Mouse (Mus musculus) neural tube, embryonic 11.5 days (tissue): Measurements from ENCODE around the gene Phex. TPM values are rescaled to one million over a fixed set of nuclear protein-coding genes. Genes with fewer than 3 reads are reported as not detected.

Source experiments
- ATAC-seq: fragments of 200-750 bp; cut with Nextera tagmentation; 2 replicates; pipeline ENCODE4 v1.8.0; 2017; ENCODE audit warnings: moderate number of reproducible peaks, mild to moderate bottlenecking, moderate TSS enrichment, moderate library complexity; ENCODE audit not compliant: insufficient read depth, low FRiP score, low TSS enrichment
- DNase-seq: peaks from one replicate; pipeline ENCODE4 v3.0.0-alpha.2; 2015; ENCODE audit warnings: low spot score
- H3K27ac ChIP-seq: fragments of 300-500 bp; sonication (generic); 2 replicates; pipeline ENCODE4 v1.5.1; 2014; ENCODE audit warnings: low read depth, mild to moderate bottlenecking, low read length
- H3K27me3 ChIP-seq: fragments of 300-500 bp; sonication (generic); 2 replicates; pipeline ENCODE4 v1.6.1; 2014; ENCODE audit warnings: mild to moderate bottlenecking, low read length, mixed read lengths; ENCODE audit not compliant: control insufficient read depth, insufficient read depth
- H3K36me3 ChIP-seq: fragments of 300-500 bp; sonication (generic); 2 replicates; pipeline ENCODE4 v1.6.1; 2014; ENCODE audit warnings: mild to moderate bottlenecking, low read length, moderate library complexity, mixed read lengths; ENCODE audit not compliant: control insufficient read depth, insufficient read depth
- H3K4me1 ChIP-seq: fragments of 300-500 bp; sonication (generic); 2 replicates; pipeline ENCODE4 v1.6.1; 2014; ENCODE audit warnings: low read length, mixed read lengths; ENCODE audit not compliant: control insufficient read depth, insufficient read depth
- H3K4me2 ChIP-seq: fragments of 300-500 bp; sonication (generic); 2 replicates; pipeline ENCODE4 v1.6.1; 2014; ENCODE audit warnings: low read depth, mild to moderate bottlenecking, moderate library complexity
- H3K4me3 ChIP-seq: fragments of 300-500 bp; sonication (generic); 2 replicates; pipeline ENCODE4 v1.5.1; 2014; ENCODE audit warnings: low read depth, low read length
- H3K9ac ChIP-seq: fragments of 300-500 bp; sonication (generic); 2 replicates; pipeline ENCODE4 v1.6.1; 2014; ENCODE audit warnings: mild to moderate bottlenecking, low read length
- H3K9me3 ChIP-seq: fragments of 300-500 bp; sonication (generic); 2 replicates; pipeline ENCODE4 v1.6.1; 2016; ENCODE audit warnings: low read length; ENCODE audit not compliant: control insufficient read depth
- WGBS: fragments of 180-500 bp; shearing (Covaris S2); extraction: QIAGEN DNeasy Blood & Tissue Kit; methylation state at CpG from one replicate; pipeline ENCODE4 v1.1.7; 2014; 5-methylcytosine and 5-hydroxymethylcytosine counted together
- polyA plus RNA-seq: library from polyadenylated mRNA; unstranded; fragments of >200 nt; fragmentation: Nextera tagmentation; extraction: Ambion mirVana; gene quantifications from 2 replicates; pipeline ENCODE4 v1.2.1, GENCODE M21; 2014

The Phex gene
- polyA plus RNA-seq: 0.50 and 0.76 TPM in 2 replicates

- Histone ChIP-seq H3K4me1 (no peaks in the 10 kb centered on the region), H3K36me3 (no peaks in the 10 kb centered on the region), H3K4me2 (no peak within 1 kb of the TSS), H3K4me3 (no peak within 1 kb of the TSS), H3K27me3 (no peaks in the 10 kb centered on the region), H3K9ac (no peak within 1 kb of the TSS), H3K27ac (no peak within 1 kb of the TSS), H3K9me3 (no peaks in the 10 kb centered on the region)
- DNase-seq (no peak), ATAC-seq (no peak)
- WGBS: 78% methylated on average over 5 of the region's 5 CpGs
Observed at GRCm38 (mm10) chrX:157415212-157415611, at the start of gene Phex. Gene Phex, minus strand, starts transcription at chrX:157415312.

- no peaks in the 10 kb centered on the region for H3K27me3 ChIP-seq
- ATAC-seq (no peak), DNase-seq (no peak)
- no peaks in the 10 kb centered on the region for H3K36me3 ChIP-seq
- no peaks in the 10 kb centered on the region for H3K4me1 ChIP-seq
- no peak overlapping the region for H3K4me2 ChIP-seq
- no peaks in the 10 kb centered on the region for H3K9me3 ChIP-seq
- no peak overlapping the region for H3K4me3 ChIP-seq
- H3K27ac ChIP-seq: no peak overlapping the region
- H3K9ac ChIP-seq: no peak overlapping the region
- WGBS: 83% methylated on average over 3 of the region's 3 CpGs
Observed at GRCm38 (mm10) chrX:157462716-157463115, 47.6 kb upstream of the Phex start.

GRCm38 (mm10) chrX:157454430-157454829 is 39.3 kb upstream of the Phex start:
- ATAC-seq (no peak), DNase-seq (peak; percentile 46)
- no peaks in the 10 kb centered on the region for H3K27me3 ChIP-seq
- WGBS: 77% methylated on average over 1 of the region's 1 CpGs
- no peak overlapping the region for H3K4me2 ChIP-seq
- H3K27ac ChIP-seq: no peak overlapping the region
- 0 out of 2 replicates have a peak, but pooled peaks cover 3% of the 10 kb centered on the region for H3K36me3 ChIP-seq
- H3K4me3 ChIP-seq: no peak overlapping the region
- H3K9ac ChIP-seq: no peak overlapping the region
- H3K9me3 ChIP-seq: no peaks in the 10 kb centered on the region
- no peaks in the 10 kb centered on the region for H3K4me1 ChIP-seq

GRCm38 (mm10) chrX:157449000-157449399 is 33.9 kb upstream of the Phex start:
- no peak overlapping the region for H3K9ac ChIP-seq
- H3K4me1 ChIP-seq: no peaks in the 10 kb centered on the region
- H3K4me2 ChIP-seq: no peak overlapping the region
- H3K36me3 ChIP-seq: no peaks in the 10 kb centered on the region
- DNase-seq: no peak
- H3K27me3 ChIP-seq: no peaks in the 10 kb centered on the region
- 87% methylated on average over 1 of the region's 1 CpGs for WGBS
- H3K9me3 ChIP-seq: no peaks in the 10 kb centered on the region
- no peak overlapping the region for H3K27ac ChIP-seq
- no peak for ATAC-seq
- H3K4me3 ChIP-seq: no peak overlapping the region

- Histone ChIP-seq H3K9ac (no peak overlapping the region), H3K27me3 (no peaks in the 10 kb centered on the region), H3K4me2 (no peak overlapping the region), H3K4me3 (no peak overlapping the region), H3K27ac (no peak overlapping the region), H3K36me3 (no peaks in the 10 kb centered on the region), H3K4me1 (no peaks in the 10 kb centered on the region), H3K9me3 (no peaks in the 10 kb centered on the region)
- WGBS: 91% methylated on average over 6 of the region's 6 CpGs
- ATAC-seq: no peak
- no peak for DNase-seq
Observed at GRCm38 (mm10) chrX:157447431-157447830, 32.3 kb upstream of the Phex start.

GRCm38 (mm10) chrX:157434768-157435167 is 19.7 kb upstream of the Phex start:
- no peaks in the 10 kb centered on the region for H3K27me3 ChIP-seq
- no peak overlapping the region for H3K9ac ChIP-seq
- no peak for DNase-seq
- H3K27ac ChIP-seq: no peak overlapping the region
- no peaks in the 10 kb centered on the region for H3K9me3 ChIP-seq
- H3K4me3 ChIP-seq: no peak overlapping the region
- no peaks in the 10 kb centered on the region for H3K4me1 ChIP-seq
- no peak for ATAC-seq
- H3K4me2 ChIP-seq: no peak overlapping the region
- H3K36me3 ChIP-seq: no peaks in the 10 kb centered on the region
- 70% methylated on average over 1 of the region's 1 CpGs for WGBS

GRCm38 (mm10) chrX:157419451-157419850 is 4.3 kb upstream of the Phex start:
- Histone ChIP-seq H3K4me1 (no peaks in the 10 kb centered on the region), H3K9me3 (no peaks in the 10 kb centered on the region), H3K4me3 (no peak overlapping the region), H3K9ac (no peak overlapping the region), H3K27ac (no peak overlapping the region), H3K27me3 (no peaks in the 10 kb centered on the region), H3K4me2 (no peak overlapping the region), H3K36me3 (no peaks in the 10 kb centered on the region)
- WGBS: 66% methylated on average over 2 of the region's 2 CpGs
- no peak for ATAC-seq
- no peak for DNase-seq

- Histone ChIP-seq H3K36me3 (no peaks in the 10 kb centered on the region), H3K4me3 (no peak overlapping the region), H3K9me3 (no peaks in the 10 kb centered on the region), H3K4me1 (no peaks in the 10 kb centered on the region), H3K9ac (no peak overlapping the region), H3K27ac (no peak overlapping the region), H3K27me3 (no peaks in the 10 kb centered on the region), H3K4me2 (no peak overlapping the region)
- DNase-seq (no peak), ATAC-seq (no peak)
- 70% methylated on average over 6 of the region's 6 CpGs for WGBS
Observed at GRCm38 (mm10) chrX:157404919-157405318, 10.2 kb downstream of the Phex start.

GRCm38 (mm10) chrX:157391241-157391640 is 23.9 kb downstream of the Phex start:
- H3K27ac ChIP-seq: no peak overlapping the region
- no peaks in the 10 kb centered on the region for H3K36me3 ChIP-seq
- no peak overlapping the region for H3K9ac ChIP-seq
- no peaks in the 10 kb centered on the region for H3K27me3 ChIP-seq
- ATAC-seq (no peak), DNase-seq (no peak)
- no peak overlapping the region for H3K4me2 ChIP-seq
- no peak overlapping the region for H3K4me3 ChIP-seq
- no peaks in the 10 kb centered on the region for H3K9me3 ChIP-seq
- 71% methylated on average over 2 of the region's 2 CpGs for WGBS
- no peaks in the 10 kb centered on the region for H3K4me1 ChIP-seq
